Comparison of ENCODE assay signal across 18 mouse cellular contexts in genomic region chr6:120714806-120715205, GRCm38 (mm10). TPM values are rescaled to one million over a fixed set of nuclear protein-coding genes. Genes with fewer than 3 reads are reported as not detected.
A peak's percentile ranks its signal among the peaks of the same experiment; 100 is the strongest.
DNase-seq lines count a peak whose midpoint lies in the region; ATAC-seq and TF ChIP-seq lines count a peak whose summit lies in the region.
"Had no signal": no experiment of that assay in that cellular context is flagged by ENCODE, and none has a peak within 500 bp of the region (broad histone marks: within the 10 kb centered on the region; RNA-seq: fewer than 3 reads in every experiment).

No protein-coding gene starts in this region.

- no peak for TF ChIP-seq CTCF in liver, postnatal 0 days (IDR thresholded peaks at IDR 0.05; ENCODE audit: low read depth)

- H3K4me2 ChIP-seq in embryonic facial prominence, embryonic 14.5 days (ENCODE audit: low read depth, low read length) = no peak overlapping the region
- no peak overlapping the region for H3K4me2 ChIP-seq in liver, postnatal 0 days (ENCODE audit: low read depth, low read length)
- no peak overlapping the region for H3K4me2 ChIP-seq in liver, embryonic 11.5 days
- H3K4me2 ChIP-seq: embryonic facial prominence, embryonic 15.5 days; hindbrain, embryonic 15.5 days; limb, embryonic 12.5 days; liver, embryonic 15.5 days had no signal

- peak; percentile 56 for DNase-seq in embryonic facial prominence, embryonic 14.5 days (ENCODE audit: low spot score)
- no peak for DNase-seq in embryonic facial prominence, embryonic 10.5 days (ENCODE audit: low spot score)
- no peak for DNase-seq in liver, postnatal 0 days
- no peak for DNase-seq in liver, embryonic 11.5 days (ENCODE audit: low spot score)
- DNase-seq in retina, postnatal 1 day = peak; percentile 44
- DNase-seq in retina, embryonic 14.5 days (ENCODE audit: low spot score) = no peak
- DNase-seq in spleen, postnatal 36 days (ENCODE audit: low spot score in 2 of 2) = no peak
- DNase-seq in Muller cell, postnatal 12 days (ENCODE audit: inconsistent ontology term) = no peak
- DNase-seq: adrenal gland, adult 8-10 months; cerebellum, adult 11-12 months; gastrocnemius, postnatal 10 days; lung, postnatal 4 days had no signal

- no peak for TF ChIP-seq EP300 in liver, postnatal 0 days (IDR thresholded peaks at IDR 0.05; ENCODE audit: low read depth)

- WGBS in embryonic facial prominence, embryonic 14.5 days = 73% methylated on average over 3 of the region's 3 CpGs
- 86% methylated on average over 3 of the region's 3 CpGs for WGBS in embryonic facial prominence, embryonic 10.5 days
- 81% methylated on average over 3 of the region's 3 CpGs for WGBS in liver, postnatal 0 days (ENCODE audit: insufficient replicate concordance)
- 85% methylated on average over 3 of the region's 3 CpGs for WGBS in liver, embryonic 11.5 days

- no peaks in the 10 kb centered on the region for H3K36me3 ChIP-seq in embryonic facial prominence, embryonic 14.5 days (ENCODE audit: control insufficient read depth, insufficient read depth, low read length)
- no peaks in the 10 kb centered on the region for H3K36me3 ChIP-seq in embryonic facial prominence, embryonic 10.5 days (replicated peaks)
- no peaks in the 10 kb centered on the region for H3K36me3 ChIP-seq in liver, postnatal 0 days (replicated peaks; ENCODE audit: insufficient read depth, low read length)
- H3K36me3 ChIP-seq in liver, embryonic 11.5 days (ENCODE audit: control insufficient read depth, insufficient read depth, low read length) = no peaks in the 10 kb centered on the region
- H3K36me3 ChIP-seq: embryonic facial prominence, embryonic 15.5 days; hindbrain, embryonic 15.5 days; limb, embryonic 12.5 days; liver, embryonic 15.5 days had no signal

- ATAC-seq in embryonic facial prominence, embryonic 14.5 days (ENCODE audit: low read depth) = no peak
- no peak for ATAC-seq in liver, postnatal 0 days
- ATAC-seq in liver, embryonic 11.5 days (replicated peaks; ENCODE audit: low FRiP score) = no peak

- no peak overlapping the region for H3K4me3 ChIP-seq in embryonic facial prominence, embryonic 14.5 days (ENCODE audit: low read depth, low read length)
- no peak overlapping the region for H3K4me3 ChIP-seq in embryonic facial prominence, embryonic 10.5 days
- H3K4me3 ChIP-seq in liver, postnatal 0 days (ENCODE audit: low read depth, low read length) = no peak overlapping the region
- H3K4me3 ChIP-seq in liver, embryonic 11.5 days (ENCODE audit: low read depth, low read length) = no peak overlapping the region
- H3K4me3 ChIP-seq: embryonic facial prominence, embryonic 15.5 days; hindbrain, embryonic 15.5 days; left cerebral cortex, adult 2 months; limb, embryonic 12.5 days; liver, embryonic 15.5 days had no signal

- H3K27me3 ChIP-seq in embryonic facial prominence, embryonic 14.5 days (replicated peaks; ENCODE audit: control insufficient read depth, insufficient read depth, low read length) = no peaks in the 10 kb centered on the region
- no peaks in the 10 kb centered on the region for H3K27me3 ChIP-seq in embryonic facial prominence, embryonic 10.5 days (replicated peaks; ENCODE audit: low read depth, poor library complexity, severe bottlenecking)
- H3K27me3 ChIP-seq in liver, postnatal 0 days (ENCODE audit: insufficient read depth, low read length) = no peaks in the 10 kb centered on the region
- no peaks in the 10 kb centered on the region for H3K27me3 ChIP-seq in liver, embryonic 11.5 days (replicated peaks; ENCODE audit: control insufficient read depth, insufficient read depth, low read length)
- H3K27me3 ChIP-seq: embryonic facial prominence, embryonic 15.5 days; hindbrain, embryonic 15.5 days; limb, embryonic 12.5 days; liver, embryonic 15.5 days had no signal

- no peaks in the 10 kb centered on the region for H3K9me3 ChIP-seq in embryonic facial prominence, embryonic 14.5 days (ENCODE audit: control insufficient read depth, low read length)
- H3K9me3 ChIP-seq in embryonic facial prominence, embryonic 10.5 days = no peaks in the 10 kb centered on the region
- H3K9me3 ChIP-seq in liver, postnatal 0 days (ENCODE audit: low read length) = no peaks in the 10 kb centered on the region
- H3K9me3 ChIP-seq in liver, embryonic 11.5 days (ENCODE audit: control insufficient read depth, low read length) = no peaks in the 10 kb centered on the region
- H3K9me3 ChIP-seq: embryonic facial prominence, embryonic 15.5 days; hindbrain, embryonic 15.5 days; limb, embryonic 12.5 days; liver, embryonic 15.5 days had no signal

- no peak overlapping the region for H3K9ac ChIP-seq in embryonic facial prominence, embryonic 14.5 days (ENCODE audit: low read depth, low read length)
- no peak overlapping the region for H3K9ac ChIP-seq in liver, postnatal 0 days (replicated peaks)
- no peak overlapping the region for H3K9ac ChIP-seq in liver, embryonic 11.5 days (ENCODE audit: low read depth, low read length)
- H3K9ac ChIP-seq: embryonic facial prominence, embryonic 15.5 days; hindbrain, embryonic 15.5 days; limb, embryonic 12.5 days; liver, embryonic 15.5 days had no signal

- no peak overlapping the region for H3K27ac ChIP-seq in embryonic facial prominence, embryonic 14.5 days (replicated peaks; ENCODE audit: low read depth, low read length)
- no peak overlapping the region for H3K27ac ChIP-seq in embryonic facial prominence, embryonic 10.5 days (replicated peaks)
- peak overlapping the region; percentile 29; the same call in 1 of the 2 replicates for H3K27ac ChIP-seq in liver, postnatal 0 days (ENCODE audit: low read depth)
- no peak overlapping the region for H3K27ac ChIP-seq in liver, embryonic 11.5 days (ENCODE audit: low read depth, low read length)
- H3K27ac ChIP-seq: embryonic facial prominence, embryonic 15.5 days; hindbrain, embryonic 15.5 days; left cerebral cortex, adult 2 months; limb, embryonic 12.5 days; liver, embryonic 15.5 days had no signal

- H3K4me1 ChIP-seq in embryonic facial prominence, embryonic 14.5 days (ENCODE audit: control insufficient read depth, insufficient read depth, low read length) = peaks cover 12% of the 10 kb centered on the region; the same call in 1 of the 2 replicates
- peaks cover 39% of the 10 kb centered on the region for H3K4me1 ChIP-seq in embryonic facial prominence, embryonic 10.5 days
- peaks cover 15% of the 10 kb centered on the region; the same call in 1 of the 2 replicates for H3K4me1 ChIP-seq in liver, postnatal 0 days (ENCODE audit: insufficient read depth)
- H3K4me1 ChIP-seq in liver, embryonic 11.5 days (replicated peaks; ENCODE audit: control insufficient read depth, insufficient read depth, low read length) = no peaks in the 10 kb centered on the region

RNA-seq across cellular contexts. Expression of gene Cecr2, which starts 48.6 kb away (rescaled TPM):
- 3.1 and 3.7 TPM in 2 replicates for polyA plus RNA-seq in embryonic facial prominence, embryonic 14.5 days (2014; fragmentation: Nextera tagmentation; extraction: Ambion mirVana)
- polyA plus RNA-seq in embryonic facial prominence, embryonic 10.5 days (2016; fragmentation: Nextera tagmentation; extraction: Ambion mirVana) = 11.1 and 14.8 TPM in 2 replicates
- 4.7 and 5.0 TPM in 2 replicates for polyA plus RNA-seq in liver, postnatal 0 days (2015; fragmentation: Nextera tagmentation; extraction: Ambion mirVana)
- polyA plus RNA-seq in liver, embryonic 11.5 days (2014; fragmentation: Nextera tagmentation; extraction: Ambion mirVana) = 11.9 and 13.3 TPM in 2 replicates

RNA-seq across cellular contexts. Expression of gene Slc25a18, which starts 58.6 kb away (rescaled TPM):
- polyA plus RNA-seq in embryonic facial prominence, embryonic 14.5 days (2014; fragmentation: Nextera tagmentation; extraction: Ambion mirVana) = 1.0 and 1.2 TPM in 2 replicates
- polyA plus RNA-seq in embryonic facial prominence, embryonic 10.5 days (2016; fragmentation: Nextera tagmentation; extraction: Ambion mirVana) = 0.20 and 0.28 TPM in 2 replicates
- polyA plus RNA-seq in liver, postnatal 0 days (2015; fragmentation: Nextera tagmentation; extraction: Ambion mirVana) = 0.05 TPM in 1 of 2 replicates, not detected in the other
- 0.08 TPM in 1 of 2 replicates, not detected in the other for polyA plus RNA-seq in liver, embryonic 11.5 days (2014; fragmentation: Nextera tagmentation; extraction: Ambion mirVana)
- polyA plus RNA-seq: limb, embryonic 12.5 days; thymus, postnatal 0 days had no signal

Comparison
In these comparisons a context has a peak if more than half of its experiments do, and no peak if none do; other contexts are left out.
1. DNase-seq: peak in embryonic facial prominence, embryonic 14.5 days (single experiment) and retina, postnatal 1 day (single experiment); none in embryonic facial prominence, embryonic 10.5 days (single experiment), liver, postnatal 0 days (single experiment), liver, embryonic 11.5 days (single experiment), retina, embryonic 14.5 days (single experiment), spleen, postnatal 36 days (0 of 2) and Muller cell, postnatal 12 days (single experiment).